Mouse (Mus musculus): ENCODE data around the gene Ptch1. TPM values are rescaled to one million over a fixed set of nuclear protein-coding genes. Genes with fewer than 3 reads are reported as not detected.

Ptch1 gene
- polyA plus RNA-seq, 1 experiment from 2014 or later: 21.9 TPM

GRCm38 (mm10) chr13:63549210-63549609 lies 24.2 kb downstream of the Ptch1 start:
- Histone ChIP-seq H3K27me3 (no peaks in the 10 kb centered on the region), H3K9me3 (replicated peaks) (no peaks in the 10 kb centered on the region), H3K27ac (replicated peaks) (no peak overlapping the region), H3K4me3 (replicated peaks) (no peak overlapping the region), H3K36me3 (peaks cover 23% of the 10 kb centered on the region), H3K9ac (no peak overlapping the region), H3K4me1 (peaks cover 46% of the 10 kb centered on the region), H3K4me2 (replicated peaks) (no peak overlapping the region)
- no peak for ATAC-seq (ENCODE audit: insufficient number of reproducible peaks, low FRiP score, low TSS enrichment, low read depth)
- WGBS: 54% methylated on average over 5 of the region's 5 CpGs

DNA sequence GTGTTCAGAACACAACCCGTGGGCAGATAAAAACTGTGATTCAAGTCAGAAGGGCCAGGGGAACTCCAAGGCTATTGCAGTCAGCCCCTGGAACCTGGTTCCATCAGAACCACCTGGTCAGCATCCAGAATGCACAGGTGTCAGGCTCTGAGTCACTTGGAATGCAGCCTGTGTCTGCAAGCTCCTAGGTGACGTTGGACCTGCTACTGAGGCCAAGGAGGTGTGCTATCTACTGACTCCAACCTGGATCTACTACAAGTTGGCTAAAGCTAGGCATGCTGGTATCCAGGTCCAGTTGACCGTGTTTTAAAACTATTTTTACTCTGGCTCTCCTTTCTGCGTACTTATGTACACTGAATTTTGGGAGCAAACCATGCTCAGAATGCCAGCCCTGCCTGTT lies 24.8 kb downstream of the Ptch1 start:
- Histone ChIP-seq H3K36me3 (peaks cover 26% of the 10 kb centered on the region), H3K27me3 (no peaks in the 10 kb centered on the region), H3K4me2 (replicated peaks) (no peak overlapping the region), H3K9ac (no peak overlapping the region), H3K4me3 (replicated peaks) (no peak overlapping the region), H3K27ac (replicated peaks) (no peak overlapping the region; the same call in 1 of the 2 replicates), H3K4me1 (peaks cover 41% of the 10 kb centered on the region), H3K9me3 (replicated peaks) (no peaks in the 10 kb centered on the region)
- no peak for ATAC-seq (ENCODE audit: insufficient number of reproducible peaks, low FRiP score, low TSS enrichment, low read depth)
- WGBS: 63% methylated on average over 4 of the region's 4 CpGs

DNA sequence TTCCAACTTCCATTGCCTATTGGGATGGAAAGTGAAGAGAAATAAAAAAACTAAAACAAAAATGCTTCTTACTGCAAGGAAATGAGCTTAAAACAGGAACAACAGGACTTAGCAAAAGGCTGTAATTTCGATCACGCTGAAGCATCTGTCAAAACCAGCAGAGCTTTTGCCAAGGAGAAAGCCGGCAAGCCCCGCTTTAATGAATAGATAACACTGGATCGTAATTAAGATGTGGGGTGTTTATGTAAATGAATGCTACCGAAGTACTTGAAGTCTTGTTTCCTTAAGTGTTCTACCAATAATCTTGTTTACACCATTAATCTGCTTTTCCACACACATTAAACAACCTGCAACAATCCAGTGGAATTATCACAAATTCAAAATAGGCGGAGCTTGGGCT lies 28.1 kb downstream of the Ptch1 start:
- H3K4me2 ChIP-seq (replicated peaks): no peak overlapping the region
- peaks cover 12% of the 10 kb centered on the region; the same call in 1 of the 2 replicates for H3K4me1 ChIP-seq
- H3K9ac ChIP-seq: no peak overlapping the region
- peaks cover 53% of the 10 kb centered on the region for H3K36me3 ChIP-seq
- no peak overlapping the region for H3K4me3 ChIP-seq (replicated peaks)
- 80% methylated on average over 7 of the region's 7 CpGs for WGBS
- H3K27ac ChIP-seq (replicated peaks): no peak overlapping the region
- H3K9me3 ChIP-seq (replicated peaks): no peaks in the 10 kb centered on the region
- ATAC-seq (ENCODE audit: insufficient number of reproducible peaks, low FRiP score, low TSS enrichment, low read depth): no peak
- no peaks in the 10 kb centered on the region for H3K27me3 ChIP-seq

GRCm38 (mm10) chr13:63544967-63545253 lies 28.5 kb downstream of the Ptch1 start:
- Histone ChIP-seq H3K4me2 (replicated peaks) (no peak overlapping the region), H3K9ac (no peak overlapping the region), H3K9me3 (replicated peaks) (no peaks in the 10 kb centered on the region), H3K4me1 (peaks cover 12% of the 10 kb centered on the region; the same call in 1 of the 2 replicates), H3K27me3 (no peaks in the 10 kb centered on the region), H3K4me3 (replicated peaks) (no peak overlapping the region), H3K36me3 (peaks cover 57% of the 10 kb centered on the region), H3K27ac (replicated peaks) (no peak overlapping the region)
- no peak for ATAC-seq (ENCODE audit: insufficient number of reproducible peaks, low FRiP score, low TSS enrichment, low read depth)
- 71% methylated on average over 5 of the region's 5 CpGs for WGBS

- H3K4me2 ChIP-seq (replicated peaks): no peak overlapping the region
- no peak overlapping the region for H3K4me3 ChIP-seq (replicated peaks)
- H3K9ac ChIP-seq: no peak overlapping the region
- H3K9me3 ChIP-seq (replicated peaks): no peaks in the 10 kb centered on the region
- 72% methylated on average over 13 of the region's 13 CpGs for WGBS
- peaks cover 11% of the 10 kb centered on the region; the same call in 1 of the 2 replicates for H3K4me1 ChIP-seq
- ATAC-seq (ENCODE audit: insufficient number of reproducible peaks, low FRiP score, low TSS enrichment, low read depth): no peak
- H3K27ac ChIP-seq (replicated peaks): no peak overlapping the region
- peaks cover 62% of the 10 kb centered on the region for H3K36me3 ChIP-seq
- no peaks in the 10 kb centered on the region for H3K27me3 ChIP-seq
Measured at GRCm38 (mm10) chr13:63544119-63544966, 29.1 kb downstream of the Ptch1 start.

- Histone ChIP-seq H3K9me3 (replicated peaks) (no peaks in the 10 kb centered on the region), H3K4me2 (replicated peaks) (no peak overlapping the region), H3K4me3 (replicated peaks) (no peak overlapping the region), H3K36me3 (peaks cover 71% of the 10 kb centered on the region), H3K4me1 (peaks cover 2% of the 10 kb centered on the region; the same call in 1 of the 2 replicates), H3K27ac (replicated peaks) (no peak overlapping the region), H3K9ac (no peak overlapping the region), H3K27me3 (no peaks in the 10 kb centered on the region)
- no peak for ATAC-seq (ENCODE audit: insufficient number of reproducible peaks, low FRiP score, low TSS enrichment, low read depth)
- WGBS: 57% methylated on average over 6 of the region's 6 CpGs
Measured at GRCm38 (mm10) chr13:63543459-63543858, 29.9 kb downstream of the Ptch1 start.

DNA sequence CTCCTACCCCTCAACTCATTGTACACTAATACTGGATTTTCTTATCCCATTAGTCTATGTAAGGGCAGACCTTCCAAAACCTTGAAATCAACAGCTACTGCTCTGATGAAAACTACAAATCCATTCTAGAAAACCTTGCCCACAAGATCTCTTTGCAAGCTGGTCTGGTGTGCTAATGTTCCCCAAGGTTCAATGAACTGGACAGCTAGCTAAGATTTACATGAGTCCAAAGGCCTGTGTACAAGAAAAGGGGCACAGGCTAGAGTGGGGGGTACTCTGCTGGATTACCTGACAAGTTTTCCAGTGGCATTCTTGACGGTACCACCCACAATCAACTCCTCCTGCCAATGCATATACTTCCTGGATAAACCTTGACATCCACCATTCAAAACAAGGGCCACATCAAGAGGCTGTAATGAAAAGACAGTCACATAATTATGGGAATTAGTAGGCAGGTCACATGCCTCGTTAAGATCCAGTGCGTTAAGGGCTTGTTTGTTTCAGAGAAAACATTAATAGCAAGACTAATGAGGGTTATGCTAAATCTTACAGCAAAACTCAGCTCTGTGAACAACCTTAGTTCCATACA lies 30.5 kb downstream of the Ptch1 start:
- H3K4me2 ChIP-seq (replicated peaks): no peak overlapping the region
- ATAC-seq (ENCODE audit: insufficient number of reproducible peaks, low FRiP score, low TSS enrichment, low read depth): no peak
- H3K36me3 ChIP-seq: peaks cover 72% of the 10 kb centered on the region
- H3K27me3 ChIP-seq: no peaks in the 10 kb centered on the region
- 61% methylated on average over 3 of the region's 3 CpGs for WGBS
- H3K9me3 ChIP-seq (replicated peaks): no peaks in the 10 kb centered on the region
- no peaks in the 10 kb centered on the region; the same call in 1 of the 2 replicates for H3K4me1 ChIP-seq
- no peak overlapping the region for H3K9ac ChIP-seq
- H3K27ac ChIP-seq (replicated peaks): no peak overlapping the region
- no peak overlapping the region for H3K4me3 ChIP-seq (replicated peaks)

DNA sequence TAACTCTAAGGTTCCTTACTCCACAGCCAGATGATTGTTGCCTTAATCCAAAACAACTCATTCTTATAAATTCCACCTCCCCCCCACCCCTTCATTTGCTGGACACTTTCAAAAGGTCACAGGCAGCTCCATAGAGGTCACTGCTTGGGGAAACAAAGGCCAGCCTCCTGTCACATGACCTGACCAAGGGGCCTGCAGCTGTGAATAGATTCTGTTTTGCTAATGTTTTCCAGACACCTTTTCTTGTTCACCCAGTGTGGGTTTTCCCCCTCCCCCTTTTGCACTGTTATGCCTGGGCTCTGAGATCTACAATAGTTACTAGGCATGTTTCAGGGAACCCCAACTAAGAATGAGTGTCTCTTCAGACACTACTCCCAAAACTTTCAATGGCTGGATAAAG lies 31.9 kb downstream of the Ptch1 start:
- Histone ChIP-seq H3K9ac (no peak overlapping the region), H3K4me2 (replicated peaks) (no peak overlapping the region), H3K36me3 (peaks cover 78% of the 10 kb centered on the region), H3K27me3 (no peaks in the 10 kb centered on the region), H3K9me3 (replicated peaks) (no peaks in the 10 kb centered on the region), H3K4me1 (no peaks in the 10 kb centered on the region), H3K27ac (replicated peaks) (no peak overlapping the region), H3K4me3 (replicated peaks) (no peak overlapping the region)
- ATAC-seq (ENCODE audit: insufficient number of reproducible peaks, low FRiP score, low TSS enrichment, low read depth): no peak

GRCm38 (mm10) chr13:63540584-63540983 lies 32.8 kb downstream of the Ptch1 start:
- Histone ChIP-seq H3K4me1 (no peaks in the 10 kb centered on the region), H3K9me3 (replicated peaks) (no peaks in the 10 kb centered on the region), H3K27me3 (no peaks in the 10 kb centered on the region), H3K4me3 (replicated peaks) (no peak overlapping the region), H3K36me3 (peaks cover 85% of the 10 kb centered on the region), H3K4me2 (replicated peaks) (no peak overlapping the region), H3K9ac (no peak overlapping the region), H3K27ac (replicated peaks) (no peak overlapping the region)
- ATAC-seq (ENCODE audit: insufficient number of reproducible peaks, low FRiP score, low TSS enrichment, low read depth): no peak
- WGBS: 85% methylated on average over 12 of the region's 12 CpGs

GRCm38 (mm10) chr13:63534981-63535380 lies 38.4 kb downstream of the Ptch1 start:
- ATAC-seq (ENCODE audit: insufficient number of reproducible peaks, low FRiP score, low TSS enrichment, low read depth): no peak
- H3K4me3 ChIP-seq (replicated peaks): no peak overlapping the region
- no peaks in the 10 kb centered on the region for H3K27me3 ChIP-seq
- no peaks in the 10 kb centered on the region for H3K9me3 ChIP-seq (replicated peaks)
- peaks cover 97% of the 10 kb centered on the region for H3K36me3 ChIP-seq
- WGBS: 74% methylated on average over 4 of the region's 4 CpGs
- no peak overlapping the region for H3K4me2 ChIP-seq (replicated peaks)
- no peak overlapping the region for H3K27ac ChIP-seq (replicated peaks)
- H3K9ac ChIP-seq: no peak overlapping the region
- H3K4me1 ChIP-seq: peaks cover 4% of the 10 kb centered on the region

GRCm38 (mm10) chr13:63530857-63531256 lies 42.5 kb downstream of the Ptch1 start:
- Histone ChIP-seq H3K4me2 (replicated peaks) (no peak overlapping the region), H3K36me3 (peaks cover 75% of the 10 kb centered on the region), H3K27ac (replicated peaks) (no peak overlapping the region), H3K4me3 (replicated peaks) (no peak overlapping the region), H3K9ac (no peak overlapping the region), H3K4me1 (peaks cover 44% of the 10 kb centered on the region), H3K9me3 (replicated peaks) (no peaks in the 10 kb centered on the region), H3K27me3 (no peaks in the 10 kb centered on the region)
- 72% methylated on average over 9 of the region's 9 CpGs for WGBS
- ATAC-seq (ENCODE audit: insufficient number of reproducible peaks, low FRiP score, low TSS enrichment, low read depth): no peak

GRCm38 (mm10) chr13:63530371-63530764 lies 43.0 kb downstream of the Ptch1 start:
- Histone ChIP-seq H3K4me1 (peaks cover 49% of the 10 kb centered on the region), H3K4me2 (replicated peaks) (no peak overlapping the region), H3K27me3 (no peaks in the 10 kb centered on the region), H3K9ac (no peak overlapping the region), H3K4me3 (replicated peaks) (no peak overlapping the region), H3K36me3 (peaks cover 72% of the 10 kb centered on the region), H3K27ac (replicated peaks) (no peak overlapping the region; the same call in 1 of the 2 replicates), H3K9me3 (replicated peaks) (no peaks in the 10 kb centered on the region)
- 53% methylated on average over 3 of the region's 3 CpGs for WGBS
- no peak for ATAC-seq (ENCODE audit: insufficient number of reproducible peaks, low FRiP score, low TSS enrichment, low read depth)

All from embryonic facial prominence, embryonic 15.5 days (tissue).